Mouse (Mus musculus): ENCODE results near the gene Gm10647. TPM values are rescaled to one million over a fixed set of nuclear protein-coding genes. Genes with fewer than 3 reads are reported as not detected.
A peak's percentile ranks its signal among the peaks of the same experiment; 100 is the strongest.
"Not testable (repeated sequence)": the region's sequence is repeated elsewhere in the genome, so short reads cannot be mapped to it uniquely, and the experiment has no call there.

Gene Gm10647
- polyA plus RNA-seq, 1 experiment from 2014 or later, result 0.81 TPM

GRCm38 (mm10) chr9:66794629-66795463 lies 2.0 kb upstream of the Gm10647 start:
- Histone ChIP-seq H3K4me3 (ENCODE audit: low read length) (peak overlapping the region; percentile 72), H3K36me3 (ENCODE audit: control insufficient read depth, insufficient read depth, low read length) (0 out of 2 replicates have a peak, but pooled peaks cover 2% of the 10 kb centered on the region), H3K27me3 (ENCODE audit: control insufficient read depth, insufficient read depth, low read length) (no peaks in the 10 kb centered on the region), H3K9me3 (ENCODE audit: control insufficient read depth, low read length) (no peaks in the 10 kb centered on the region), H3K27ac (ENCODE audit: low read depth, low read length) (peak overlapping the region; percentile 90), H3K4me1 (ENCODE audit: control insufficient read depth, insufficient read depth, low read length) (peaks cover 6% of the 10 kb centered on the region; the same call in 1 of the 2 replicates), H3K4me2 (replicated peaks; ENCODE audit: low read depth, low read length) (peak overlapping the region; percentile 81), H3K9ac (ENCODE audit: low read depth, low read length) (peak overlapping the region; percentile 66)
- peak; percentile 56 for ATAC-seq (ENCODE audit: low FRiP score, low TSS enrichment)
- WGBS, result 2% methylated on average over 43 of the region's 43 CpGs

DNA sequence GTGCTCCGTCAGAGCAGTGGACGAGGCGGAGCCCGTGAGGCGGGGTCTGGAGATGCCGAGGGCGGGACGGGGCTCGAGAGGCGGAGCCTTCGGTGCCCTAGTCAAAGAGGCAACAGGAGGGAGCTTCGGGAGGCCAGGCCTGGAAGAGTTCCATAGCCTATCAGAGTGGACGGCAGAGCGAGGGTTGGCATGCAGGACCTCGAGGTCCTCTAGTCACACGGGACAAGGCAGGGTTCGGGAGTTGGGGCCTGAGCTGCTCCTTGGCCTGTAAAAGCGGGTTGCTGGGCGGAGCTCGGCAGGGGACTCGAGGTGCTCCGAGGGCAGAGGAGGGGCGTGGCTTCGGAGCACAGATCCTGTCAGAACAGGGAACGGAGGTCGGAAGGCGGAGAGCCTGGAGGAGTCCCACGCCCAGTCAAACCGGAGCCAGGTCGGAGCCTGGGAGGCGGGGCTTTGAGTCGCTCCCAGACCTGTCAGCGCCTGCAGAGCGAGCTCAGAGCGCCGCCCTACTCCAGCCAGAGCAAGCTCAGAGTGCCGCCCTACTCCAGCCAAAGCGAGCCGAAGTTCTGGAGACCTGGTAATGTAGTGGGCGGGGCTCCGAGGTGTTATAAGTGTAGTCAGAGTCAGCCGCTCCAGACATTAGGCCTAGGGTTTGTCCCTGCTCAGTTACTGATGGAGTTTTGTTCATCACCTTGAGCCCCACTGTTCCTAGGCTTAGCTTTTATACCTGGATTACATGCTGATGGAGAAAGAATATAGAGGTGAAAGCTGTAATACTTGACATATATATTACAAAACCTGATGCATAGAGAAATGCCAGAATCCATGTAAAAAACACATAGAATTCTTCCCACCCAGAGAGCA lies 1.1 kb upstream of the Gm10647 start, which contains the start of gene Aph1b:
TSS of gene Aph1b (minus strand) at position 27 of the 861 bp plus-strand sequence.
- H3K27me3 ChIP-seq (ENCODE audit: control insufficient read depth, insufficient read depth, low read length), result no peaks in the 10 kb centered on the region
- H3K4me2 ChIP-seq (replicated peaks; ENCODE audit: low read depth, low read length), result peak within 1 kb of the TSS; percentile 81
- ATAC-seq (ENCODE audit: low FRiP score, low TSS enrichment), result peak; percentile 98
- H3K4me3 ChIP-seq (ENCODE audit: low read length), result peak within 1 kb of the TSS; percentile 72
- H3K9ac ChIP-seq (ENCODE audit: low read depth, low read length), result peak within 1 kb of the TSS; percentile 66
- H3K27ac ChIP-seq (ENCODE audit: low read depth, low read length), result peak within 1 kb of the TSS; percentile 90
- no peaks in the 10 kb centered on the region for H3K36me3 ChIP-seq (ENCODE audit: control insufficient read depth, insufficient read depth, low read length)
- under 1% methylated on average over 42 of the region's 42 CpGs for WGBS
- no peaks in the 10 kb centered on the region for H3K9me3 ChIP-seq (ENCODE audit: control insufficient read depth, low read length)
- peaks cover 6% of the 10 kb centered on the region; the same call in 1 of the 2 replicates for H3K4me1 ChIP-seq (ENCODE audit: control insufficient read depth, insufficient read depth, low read length)

- H3K9me3 ChIP-seq (ENCODE audit: control insufficient read depth, low read length), result no peaks in the 10 kb centered on the region
- no peak overlapping the region; the same call in 1 of the 2 replicates for H3K4me2 ChIP-seq (replicated peaks; ENCODE audit: low read depth, low read length)
- no peak overlapping the region for H3K4me3 ChIP-seq (ENCODE audit: low read length)
- no peak overlapping the region for H3K9ac ChIP-seq (ENCODE audit: low read depth, low read length)
- 48% methylated on average over 12 of the region's 12 CpGs for WGBS
- ATAC-seq (ENCODE audit: low FRiP score, low TSS enrichment), result no peak
- H3K27me3 ChIP-seq (ENCODE audit: control insufficient read depth, insufficient read depth, low read length), result peaks cover 5% of the 10 kb centered on the region; the same call in 1 of the 2 replicates
- H3K36me3 ChIP-seq (ENCODE audit: control insufficient read depth, insufficient read depth, low read length), result no peaks in the 10 kb centered on the region
- peaks cover 5% of the 10 kb centered on the region; the same call in 1 of the 2 replicates for H3K4me1 ChIP-seq (ENCODE audit: control insufficient read depth, insufficient read depth, low read length)
- H3K27ac ChIP-seq (ENCODE audit: low read depth, low read length), result no peak overlapping the region
Measured at GRCm38 (mm10) chr9:66801947-66802346, 5.1 kb downstream of the Gm10647 start.

GRCm38 (mm10) chr9:66805951-66806350 lies 9.1 kb downstream of the Gm10647 start:
- Histone ChIP-seq H3K9ac (ENCODE audit: low read depth, low read length) (0 out of 2 replicates have a peak overlapping the region, but pooled peaks have one; percentile 31), H3K4me2 (replicated peaks; ENCODE audit: low read depth, low read length) (peak overlapping the region; percentile 41), H3K4me3 (ENCODE audit: low read length) (peak overlapping the region; percentile 29)
- H3K27me3 ChIP-seq (ENCODE audit: control insufficient read depth, insufficient read depth, low read length); H3K27ac ChIP-seq (ENCODE audit: low read depth, low read length); H3K36me3 ChIP-seq (ENCODE audit: control insufficient read depth, insufficient read depth, low read length); H3K9me3 ChIP-seq (ENCODE audit: control insufficient read depth, low read length); ATAC-seq (ENCODE audit: low FRiP score, low TSS enrichment); H3K4me1 ChIP-seq (ENCODE audit: control insufficient read depth, insufficient read depth, low read length): not testable (repeated sequence)
- 3% methylated on average over 30 of the region's 37 CpGs for WGBS

DNA sequence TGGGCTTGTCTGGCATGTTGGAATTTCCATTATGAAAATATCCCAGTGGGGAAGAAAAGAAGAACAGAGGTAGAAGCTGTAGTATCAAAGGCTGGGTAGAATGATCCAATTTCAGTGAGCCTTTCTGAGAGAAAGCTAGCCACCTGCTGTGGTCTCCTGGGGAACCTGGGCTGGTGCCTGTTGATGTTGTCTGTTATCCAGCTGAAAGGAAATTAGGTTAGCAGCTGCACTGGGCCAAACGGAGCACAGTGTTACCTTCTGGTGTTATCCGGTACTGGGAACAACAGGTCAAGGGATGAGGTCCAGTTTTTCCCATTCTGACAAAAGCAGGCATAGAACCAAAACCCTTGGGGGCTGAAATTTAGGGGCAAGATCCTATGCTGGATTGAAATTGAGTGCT lies 16.6 kb downstream of the Gm10647 start:
- no peaks in the 10 kb centered on the region for H3K9me3 ChIP-seq (ENCODE audit: control insufficient read depth, low read length)
- H3K9ac ChIP-seq (ENCODE audit: low read depth, low read length), result no peak overlapping the region
- no peaks in the 10 kb centered on the region for H3K36me3 ChIP-seq (ENCODE audit: control insufficient read depth, insufficient read depth, low read length)
- H3K4me1 ChIP-seq (ENCODE audit: control insufficient read depth, insufficient read depth, low read length), result no peaks in the 10 kb centered on the region
- H3K27ac ChIP-seq (ENCODE audit: low read depth, low read length), result no peak overlapping the region
- no peak overlapping the region for H3K4me3 ChIP-seq (ENCODE audit: low read length)
- H3K27me3 ChIP-seq (ENCODE audit: control insufficient read depth, insufficient read depth, low read length), result no peaks in the 10 kb centered on the region
- WGBS, result 19% methylated on average over 2 of the region's 2 CpGs
- ATAC-seq (ENCODE audit: low FRiP score, low TSS enrichment), result no peak
- H3K4me2 ChIP-seq (replicated peaks; ENCODE audit: low read depth, low read length), result no peak overlapping the region

GRCm38 (mm10) chr9:66820996-66821395 lies 24.2 kb downstream of the Gm10647 start:
- H3K4me3 ChIP-seq (ENCODE audit: low read length), result no peak overlapping the region
- no peak overlapping the region for H3K4me2 ChIP-seq (replicated peaks; ENCODE audit: low read depth, low read length)
- H3K27me3 ChIP-seq (ENCODE audit: control insufficient read depth, insufficient read depth, low read length), result no peaks in the 10 kb centered on the region
- no peak overlapping the region for H3K27ac ChIP-seq (ENCODE audit: low read depth, low read length)
- no peaks in the 10 kb centered on the region for H3K36me3 ChIP-seq (ENCODE audit: control insufficient read depth, insufficient read depth, low read length)
- H3K9me3 ChIP-seq (ENCODE audit: control insufficient read depth, low read length), result no peaks in the 10 kb centered on the region
- no peak for ATAC-seq (ENCODE audit: low FRiP score, low TSS enrichment)
- WGBS, result 67% methylated on average over 5 of the region's 5 CpGs
- H3K9ac ChIP-seq (ENCODE audit: low read depth, low read length), result no peak overlapping the region
- no peaks in the 10 kb centered on the region for H3K4me1 ChIP-seq (ENCODE audit: control insufficient read depth, insufficient read depth, low read length)

GRCm38 (mm10) chr9:66822255-66822654 lies 25.4 kb downstream of the Gm10647 start:
- not testable (repeated sequence) for H3K27ac ChIP-seq (ENCODE audit: low read depth, low read length); H3K4me2 ChIP-seq (replicated peaks; ENCODE audit: low read depth, low read length); H3K36me3 ChIP-seq (ENCODE audit: control insufficient read depth, insufficient read depth, low read length); ATAC-seq (ENCODE audit: low FRiP score, low TSS enrichment); H3K4me1 ChIP-seq (ENCODE audit: control insufficient read depth, insufficient read depth, low read length); H3K9me3 ChIP-seq (ENCODE audit: control insufficient read depth, low read length); H3K9ac ChIP-seq (ENCODE audit: low read depth, low read length); H3K4me3 ChIP-seq (ENCODE audit: low read length); H3K27me3 ChIP-seq (ENCODE audit: control insufficient read depth, insufficient read depth, low read length)
- no CpG with 5 or more reads among the region's 5 CpGs for WGBS

DNA sequence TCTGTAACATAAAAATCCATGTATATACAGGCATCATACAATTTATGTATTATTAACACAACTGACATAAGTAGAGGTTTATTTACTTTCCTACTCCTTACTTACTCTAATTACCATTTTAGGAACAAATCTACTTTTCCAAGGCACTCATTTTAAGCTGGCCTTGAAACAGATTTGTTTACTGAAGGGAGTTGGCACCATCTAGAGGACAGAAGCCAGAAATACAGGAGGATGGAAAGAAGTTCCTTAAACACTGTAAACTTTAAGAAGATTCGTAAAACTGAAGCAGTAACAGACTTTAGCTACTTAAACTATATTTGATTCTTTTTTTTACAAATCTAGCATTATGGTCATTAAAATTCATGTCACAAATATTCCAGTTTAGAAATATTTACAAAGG lies 29.2 kb downstream of the Gm10647 start:
- H3K27ac ChIP-seq (ENCODE audit: low read depth, low read length), result no peak overlapping the region
- WGBS, result 45% methylated on average over 1 of the region's 1 CpGs
- no peak overlapping the region for H3K4me2 ChIP-seq (replicated peaks; ENCODE audit: low read depth, low read length)
- H3K9ac ChIP-seq (ENCODE audit: low read depth, low read length), result no peak overlapping the region
- H3K4me3 ChIP-seq (ENCODE audit: low read length), result no peak overlapping the region
- no peaks in the 10 kb centered on the region for H3K9me3 ChIP-seq (ENCODE audit: control insufficient read depth, low read length)
- no peaks in the 10 kb centered on the region for H3K4me1 ChIP-seq (ENCODE audit: control insufficient read depth, insufficient read depth, low read length)
- no peaks in the 10 kb centered on the region for H3K27me3 ChIP-seq (ENCODE audit: control insufficient read depth, insufficient read depth, low read length)
- ATAC-seq (ENCODE audit: low FRiP score, low TSS enrichment), result no peak
- no peaks in the 10 kb centered on the region for H3K36me3 ChIP-seq (ENCODE audit: control insufficient read depth, insufficient read depth, low read length)
